Mouse (Mus musculus) kidney, adult 2 months (tissue): Measurements from ENCODE around the gene Dnttip1. TPM values are rescaled to one million over a fixed set of nuclear protein-coding genes. Genes with fewer than 3 reads are reported as not detected.

ENCODE experiments used
- DNase-seq: peaks from one replicate; pipeline ENCODE4 v3.0.0; 2021
- H3K27ac ChIP-seq: fragments of 200-500 bp; 2 replicates; pipeline ENCODE4 v1.5.1; 2012; ENCODE audit warnings: low read depth, low read length, control low read depth, inconsistent platforms; ENCODE audit not compliant: insufficient read depth
- H3K27me3 ChIP-seq: fragments of 200-500 bp; replicated peaks from 2 replicates; pipeline ENCODE4 v1.6.1; 2012; ENCODE audit warnings: mild to moderate bottlenecking, moderate library complexity, low read length, inconsistent platforms; ENCODE audit not compliant: control insufficient read depth, insufficient read depth
- H3K36me3 ChIP-seq: fragments of 200-500 bp; 2 replicates; pipeline ENCODE4 v1.6.1; 2012; ENCODE audit warnings: mild to moderate bottlenecking, moderate library complexity, low read length, inconsistent platforms; ENCODE audit not compliant: control insufficient read depth, insufficient read depth
- H3K4me1 ChIP-seq: fragments of 200-500 bp; 2 replicates; pipeline ENCODE4 v1.6.1; 2011; ENCODE audit warnings: low read length; ENCODE audit not compliant: control insufficient read depth, insufficient read depth
- H3K4me3 ChIP-seq: fragments of 200-500 bp; 2 replicates; pipeline ENCODE4 v1.5.1; 2011; ENCODE audit warnings: mild to moderate bottlenecking, low read depth, low read length, control low read depth; ENCODE audit not compliant: insufficient read depth
- CTCF ChIP-seq: fragments of 200-500 bp; conservative IDR thresholded peaks from 2 replicates; pipeline ENCODE4 v1.5.1; 2011; ENCODE audit warnings: low read depth, mild to moderate bottlenecking, control low read depth, low read length, moderate library complexity, mixed read lengths; ENCODE audit not compliant: insufficient read depth, insufficient read length
- POLR2A ChIP-seq: fragments of 200-500 bp; IDR thresholded peaks from one replicate; pipeline ENCODE4 v1.6.1; 2011; ENCODE audit warnings: low read depth, low read length, control low read depth
- WGBS: fragments of 180-500 bp; shearing (Covaris S2); methylation state at CpG from one replicate; pipeline ENCODE4 v1.1.7; 2018; 5-methylcytosine and 5-hydroxymethylcytosine counted together
- polyA plus RNA-seq: library from polyadenylated mRNA; depleted of rRNA; stranded (reverse); fragments of >200 nt; gene quantifications from 2 replicates; pipeline ENCODE4 v1.2.3, GENCODE M21; 2012

Dnttip1 gene
- polyA plus RNA-seq, 1 experiment: 32.6 TPM

- no peaks in the 10 kb centered on the region for H3K27me3 ChIP-seq
- 84% methylated on average over 14 of the region's 14 CpGs for WGBS
- TF ChIP-seq CTCF: no peak
- no peak for TF ChIP-seq POLR2A
- no peaks in the 10 kb centered on the region for H3K36me3 ChIP-seq
- H3K4me3 ChIP-seq: no peak overlapping the region
- peaks cover 3% of the 10 kb centered on the region; the same call in 1 of the 2 replicates for H3K4me1 ChIP-seq
- no peak for DNase-seq
- no peak overlapping the region for H3K27ac ChIP-seq
These were observed 27.6 kb downstream of the Dnttip1 start for GRCm38 (mm10) chr2:164773229-164773988.

- H3K36me3 ChIP-seq: no peaks in the 10 kb centered on the region
- H3K27ac ChIP-seq: no peak overlapping the region
- DNase-seq: no peak
- WGBS: 67% methylated on average over 5 of the region's 5 CpGs
- no peak for TF ChIP-seq POLR2A
- TF ChIP-seq CTCF: no peak
- no peaks in the 10 kb centered on the region for H3K27me3 ChIP-seq
- peaks cover 3% of the 10 kb centered on the region; the same call in 1 of the 2 replicates for H3K4me1 ChIP-seq
- no peak overlapping the region for H3K4me3 ChIP-seq
These were observed 28.2 kb downstream of the Dnttip1 start for GRCm38 (mm10) chr2:164773989-164774364.

GRCm38 (mm10) chr2:164776130-164776529 lies 30.3 kb downstream of the Dnttip1 start:
- WGBS: 86% methylated on average over 6 of the region's 6 CpGs

GRCm38 (mm10) chr2:164776801-164777200 lies 31.0 kb downstream of the Dnttip1 start:
- Histone ChIP-seq H3K27me3 (no peaks in the 10 kb centered on the region), H3K4me1 (no peaks in the 10 kb centered on the region), H3K4me3 (no peak overlapping the region), H3K27ac (no peak overlapping the region), H3K36me3 (no peaks in the 10 kb centered on the region)
- no peak for DNase-seq
- WGBS: 63% methylated on average over 17 of the region's 17 CpGs
- TF ChIP-seq CTCF (no peak), POLR2A (no peak)

More at GRCm38 (mm10) chr2:164776130-164776529, 30.3 kb downstream of the Dnttip1 start:
- TF ChIP-seq POLR2A (no peak), CTCF (no peak)
- Histone ChIP-seq H3K4me3 (no peak overlapping the region), H3K4me1 (no peaks in the 10 kb centered on the region), H3K27ac (no peak overlapping the region), H3K36me3 (no peaks in the 10 kb centered on the region), H3K27me3 (no peaks in the 10 kb centered on the region)
- no peak for DNase-seq

GRCm38 (mm10) chr2:164777246-164778014 lies 31.6 kb downstream of the Dnttip1 start:
- no peaks in the 10 kb centered on the region for H3K4me1 ChIP-seq
- WGBS: 82% methylated on average over 30 of the region's 30 CpGs
- DNase-seq: no peak
- no peaks in the 10 kb centered on the region for H3K36me3 ChIP-seq
- no peak for TF ChIP-seq POLR2A
- no peak for TF ChIP-seq CTCF
- no peak overlapping the region for H3K27ac ChIP-seq
- H3K4me3 ChIP-seq: no peak overlapping the region
- H3K27me3 ChIP-seq: no peaks in the 10 kb centered on the region

GRCm38 (mm10) chr2:164778015-164778287 lies 32.2 kb downstream of the Dnttip1 start:
- TF ChIP-seq CTCF (no peak), POLR2A (no peak)

GRCm38 (mm10) chr2:164778809-164779208 lies 33.0 kb downstream of the Dnttip1 start:
- no peak for TF ChIP-seq POLR2A
- TF ChIP-seq CTCF: no peak
- no peaks in the 10 kb centered on the region for H3K27me3 ChIP-seq
- no peak overlapping the region for H3K27ac ChIP-seq
- H3K4me1 ChIP-seq: peaks cover 2% of the 10 kb centered on the region; the same call in 1 of the 2 replicates
- no peak overlapping the region for H3K4me3 ChIP-seq
- no peaks in the 10 kb centered on the region for H3K36me3 ChIP-seq
- WGBS: 68% methylated on average over 7 of the region's 7 CpGs
- DNase-seq: no peak

More at GRCm38 (mm10) chr2:164778015-164778287, 32.2 kb downstream of the Dnttip1 start:
- H3K4me3 ChIP-seq: no peak overlapping the region
- no peak for DNase-seq
- 94% methylated on average over 11 of the region's 11 CpGs for WGBS
- H3K36me3 ChIP-seq: no peaks in the 10 kb centered on the region
- H3K27me3 ChIP-seq: no peaks in the 10 kb centered on the region
- H3K27ac ChIP-seq: no peak overlapping the region
- no peaks in the 10 kb centered on the region for H3K4me1 ChIP-seq
